Mouse (Mus musculus) neural tube, embryonic 12.5 days (tissue): ENCODE data around the gene Rims1. TPM values are rescaled to one million over a fixed set of nuclear protein-coding genes. Genes with fewer than 3 reads are reported as not detected.

Experiments
- ATAC-seq: fragments of 200-750 bp; cut with Nextera tagmentation; 2 replicates; pipeline ENCODE4 v1.8.0; 2017; ENCODE audit warnings: low read depth, mild to moderate bottlenecking, moderate TSS enrichment, moderate library complexity; ENCODE audit not compliant: low FRiP score
- H3K27ac ChIP-seq: fragments of 300-500 bp; sonication (generic); 2 replicates; pipeline ENCODE4 v1.5.1; 2016
- H3K27me3 ChIP-seq: fragments of 300-500 bp; sonication (generic); replicated peaks from 2 replicates; pipeline ENCODE4 v1.6.1; 2016; ENCODE audit warnings: mild to moderate bottlenecking
- H3K36me3 ChIP-seq: fragments of 300-500 bp; sonication (generic); 2 replicates; pipeline ENCODE4 v1.6.1; 2016; ENCODE audit warnings: mild to moderate bottlenecking
- H3K4me1 ChIP-seq: fragments of 300-500 bp; sonication (generic); 2 replicates; pipeline ENCODE4 v1.6.1; 2016
- H3K4me2 ChIP-seq: fragments of 300-500 bp; sonication (generic); replicated peaks from 2 replicates; pipeline ENCODE4 v1.6.1; 2016; ENCODE audit warnings: mild to moderate bottlenecking
- H3K4me3 ChIP-seq: fragments of 300-500 bp; sonication (generic); 2 replicates; pipeline ENCODE4 v1.5.1; 2016
- H3K9ac ChIP-seq: fragments of 300-500 bp; sonication (generic); 2 replicates; pipeline ENCODE4 v1.6.1; 2016; ENCODE audit warnings: mild to moderate bottlenecking
- H3K9me3 ChIP-seq: fragments of 300-500 bp; sonication (generic); 2 replicates; pipeline ENCODE4 v1.6.1; 2016; ENCODE audit warnings: mild to moderate bottlenecking
- WGBS: fragments of 180-500 bp; shearing (Covaris S2); methylation state at CpG from one replicate; pipeline ENCODE4 v1.1.7; 2016; 5-methylcytosine and 5-hydroxymethylcytosine counted together
- polyA plus RNA-seq: library from polyadenylated mRNA; unstranded; fragments of >200 nt; fragmentation: Nextera tagmentation; extraction: Ambion mirVana; gene quantifications from 2 replicates; pipeline ENCODE4 v1.2.1, GENCODE M21; 2016

The Rims1 gene
- polyA plus RNA-seq, 1 experiment from 2014 or later, result 6.9 TPM

DNA sequence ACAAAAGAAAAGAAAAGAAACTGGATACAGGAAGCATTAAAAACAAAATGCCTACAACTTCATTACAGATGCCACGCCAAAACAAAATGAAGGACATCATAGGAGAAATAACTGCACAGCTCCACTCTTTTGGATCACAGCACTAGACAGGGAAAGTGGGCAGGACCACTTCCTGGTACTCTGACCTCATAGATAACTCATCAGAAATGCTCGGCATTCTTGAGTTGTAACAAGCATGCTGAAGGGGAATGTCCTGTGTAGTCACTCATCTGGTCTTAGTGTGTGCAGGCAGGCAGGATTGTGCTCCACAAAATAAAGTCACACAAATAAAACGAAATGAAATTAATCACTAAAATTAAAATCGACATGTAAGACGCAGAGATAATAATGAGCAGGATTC, 383.7 kb downstream of the Rims1 start:
- Histone ChIP-seq H3K27ac (no peak overlapping the region), H3K4me1 (no peaks in the 10 kb centered on the region), H3K9me3 (no peaks in the 10 kb centered on the region), H3K4me2 (no peak overlapping the region), H3K27me3 (no peaks in the 10 kb centered on the region), H3K36me3 (no peaks in the 10 kb centered on the region), H3K4me3 (no peak overlapping the region), H3K9ac (no peak overlapping the region)
- WGBS, result 83% methylated on average over 5 of the region's 5 CpGs
- no peak for ATAC-seq

DNA sequence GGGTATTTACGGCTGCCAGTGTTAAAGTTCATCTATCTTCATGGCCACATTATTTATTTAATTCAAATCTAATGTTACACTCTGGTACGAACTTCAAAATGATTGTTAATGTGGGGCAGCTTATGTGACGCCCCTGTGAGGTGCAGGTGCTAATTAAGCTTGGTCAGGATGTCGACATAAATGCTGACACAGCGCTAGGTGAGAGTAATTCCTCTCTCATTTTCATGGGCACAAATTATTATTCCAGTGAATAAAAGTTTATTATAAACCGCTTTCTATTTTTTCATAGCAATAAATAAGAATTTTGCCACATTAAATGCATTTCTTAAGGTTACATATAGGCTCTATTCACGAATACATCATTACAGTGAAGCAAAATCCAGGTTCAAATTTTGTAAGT, 395.6 kb downstream of the Rims1 start:
- Histone ChIP-seq H3K4me3 (no peak overlapping the region), H3K27ac (no peak overlapping the region), H3K4me2 (no peak overlapping the region), H3K9me3 (no peaks in the 10 kb centered on the region), H3K9ac (no peak overlapping the region), H3K4me1 (no peaks in the 10 kb centered on the region), H3K36me3 (no peaks in the 10 kb centered on the region), H3K27me3 (no peaks in the 10 kb centered on the region)
- ATAC-seq, result no peak
- WGBS, result 86% methylated on average over 7 of the region's 7 CpGs

DNA sequence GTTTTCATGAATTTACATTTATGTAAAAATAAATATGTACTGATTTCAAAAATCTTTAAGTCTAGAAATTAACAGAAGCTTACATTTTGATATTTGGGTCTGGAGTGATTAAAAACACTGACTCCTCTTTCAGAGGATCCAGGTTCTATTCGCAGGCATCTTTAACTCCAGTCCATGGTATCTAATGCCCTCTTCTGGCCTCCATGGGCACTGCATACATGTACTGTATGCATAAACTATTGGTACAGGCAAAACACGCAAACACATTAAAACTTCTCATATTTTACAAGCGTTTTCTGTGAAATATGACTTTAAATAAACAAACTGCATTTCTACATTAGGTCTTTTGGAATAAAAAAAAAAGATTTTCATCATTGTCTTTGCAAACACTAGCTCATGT, 419.4 kb downstream of the Rims1 start:
- Histone ChIP-seq H3K36me3 (no peaks in the 10 kb centered on the region), H3K27me3 (no peaks in the 10 kb centered on the region), H3K27ac (no peak overlapping the region), H3K9ac (no peak overlapping the region), H3K4me2 (no peak overlapping the region), H3K9me3 (no peaks in the 10 kb centered on the region), H3K4me3 (no peak overlapping the region), H3K4me1 (no peaks in the 10 kb centered on the region)
- ATAC-seq, result no peak
- WGBS, result 73% methylated on average over 3 of the region's 3 CpGs

- Histone ChIP-seq H3K4me2 (no peak overlapping the region), H3K27ac (no peak overlapping the region), H3K27me3 (no peaks in the 10 kb centered on the region), H3K36me3 (no peaks in the 10 kb centered on the region), H3K9me3 (no peaks in the 10 kb centered on the region), H3K4me3 (no peak overlapping the region), H3K4me1 (no peaks in the 10 kb centered on the region), H3K9ac (no peak overlapping the region)
- no peak for ATAC-seq
- WGBS, result 75% methylated on average over 5 of the region's 5 CpGs
These were observed 428.1 kb downstream of the Rims1 start for GRCm38 (mm10) chr1:22377652-22378051.

- no peak overlapping the region for H3K4me3 ChIP-seq
- H3K27me3 ChIP-seq, result no peaks in the 10 kb centered on the region
- no peak overlapping the region for H3K4me2 ChIP-seq
- WGBS, result 35% methylated on average over 6 of the region's 6 CpGs
- no peaks in the 10 kb centered on the region for H3K4me1 ChIP-seq
- H3K36me3 ChIP-seq, result no peaks in the 10 kb centered on the region
- H3K9ac ChIP-seq, result no peak overlapping the region
- ATAC-seq, result no peak
- H3K27ac ChIP-seq, result no peak overlapping the region
- H3K9me3 ChIP-seq, result no peaks in the 10 kb centered on the region
These were observed 428.7 kb downstream of the Rims1 start for GRCm38 (mm10) chr1:22377062-22377461.

DNA sequence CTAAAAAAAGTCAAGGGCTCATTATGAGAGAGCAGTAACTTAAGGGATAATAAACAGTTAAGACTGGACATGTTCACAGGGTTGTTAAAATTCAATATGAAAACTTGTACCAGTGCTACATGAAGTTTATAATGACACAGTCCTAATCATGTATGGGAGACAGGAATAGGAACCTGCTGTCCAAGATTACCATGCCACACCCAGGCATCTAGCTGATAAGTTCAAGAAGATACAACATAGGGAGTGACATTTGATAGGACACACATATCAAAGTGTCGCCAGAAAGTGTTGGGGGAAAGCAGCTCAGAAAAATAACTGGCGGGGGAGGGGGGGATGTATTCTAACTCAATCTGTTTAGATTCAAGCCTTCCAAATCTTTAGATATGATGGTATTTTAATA, 449.6 kb downstream of the Rims1 start:
- no peak overlapping the region for H3K4me3 ChIP-seq
- H3K4me1 ChIP-seq, result no peaks in the 10 kb centered on the region
- no peak overlapping the region for H3K27ac ChIP-seq
- no peaks in the 10 kb centered on the region for H3K9me3 ChIP-seq
- H3K36me3 ChIP-seq, result no peaks in the 10 kb centered on the region
- H3K9ac ChIP-seq, result no peak overlapping the region
- no peak overlapping the region for H3K4me2 ChIP-seq
- H3K27me3 ChIP-seq, result no peaks in the 10 kb centered on the region
- no peak for ATAC-seq
- WGBS, result 86% methylated on average over 2 of the region's 2 CpGs

- no peaks in the 10 kb centered on the region for H3K36me3 ChIP-seq
- ATAC-seq, result no peak
- no peaks in the 10 kb centered on the region for H3K27me3 ChIP-seq
- H3K9me3 ChIP-seq, result no peaks in the 10 kb centered on the region
- 79% methylated on average over 4 of the region's 4 CpGs for WGBS
- no peak overlapping the region for H3K27ac ChIP-seq
- no peaks in the 10 kb centered on the region for H3K4me1 ChIP-seq
- no peak overlapping the region for H3K4me3 ChIP-seq
- no peak overlapping the region for H3K4me2 ChIP-seq
- no peak overlapping the region for H3K9ac ChIP-seq
These were observed 452.1 kb downstream of the Rims1 start for GRCm38 (mm10) chr1:22353687-22354086.

- Histone ChIP-seq H3K27ac (no peak overlapping the region), H3K4me2 (no peak overlapping the region), H3K9ac (no peak overlapping the region), H3K9me3 (no peaks in the 10 kb centered on the region), H3K36me3 (no peaks in the 10 kb centered on the region), H3K27me3 (no peaks in the 10 kb centered on the region), H3K4me1 (no peaks in the 10 kb centered on the region), H3K4me3 (no peak overlapping the region)
- no peak for ATAC-seq
- WGBS, result 75% methylated on average over 9 of the region's 9 CpGs
These were observed 466.9 kb downstream of the Rims1 start for GRCm38 (mm10) chr1:22338914-22339313.

DNA sequence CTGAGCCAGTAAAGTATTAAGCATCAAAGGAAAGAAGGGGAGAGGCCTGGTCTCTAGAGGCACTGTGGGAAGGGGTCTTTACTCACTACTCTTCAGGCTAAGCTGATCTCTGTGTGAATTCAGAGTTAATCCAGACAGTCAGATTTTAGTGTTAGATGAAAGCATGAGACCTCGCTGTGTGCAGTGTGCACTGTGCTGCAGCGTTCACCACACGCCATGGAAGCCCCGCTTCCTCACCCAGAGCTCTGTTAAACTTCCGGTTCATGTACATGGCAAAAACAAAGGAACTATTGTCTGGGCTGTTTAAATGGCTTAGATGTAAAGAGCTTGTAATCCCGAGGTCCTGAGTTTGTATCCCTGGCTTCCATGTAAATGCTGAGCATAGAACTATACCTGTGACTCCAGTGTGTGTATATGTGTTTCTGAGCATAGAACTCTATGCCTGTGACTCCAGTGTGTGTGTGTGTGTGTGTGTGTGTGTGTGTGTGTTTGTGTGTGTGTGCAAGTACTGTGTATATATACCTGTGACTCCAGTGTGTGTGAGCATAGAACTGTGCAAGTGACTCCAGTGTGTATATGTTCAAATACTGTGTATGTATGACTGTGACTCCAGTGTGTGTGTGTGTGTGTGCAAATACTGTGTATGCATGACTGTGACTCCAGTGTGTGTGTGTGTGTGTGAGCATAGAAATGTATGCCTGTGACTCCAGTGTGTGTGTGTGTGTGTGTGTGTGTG, 484.7 kb downstream of the Rims1 start:
- Histone ChIP-seq H3K4me3 (no peak overlapping the region), H3K9me3 (no peaks in the 10 kb centered on the region), H3K4me2 (no peak overlapping the region), H3K27ac (no peak overlapping the region), H3K4me1 (no peaks in the 10 kb centered on the region), H3K36me3 (no peaks in the 10 kb centered on the region), H3K27me3 (no peaks in the 10 kb centered on the region), H3K9ac (no peak overlapping the region)
- peak; percentile 44; the same call in 1 of the 2 replicates for ATAC-seq
- WGBS, result 50% methylated on average over 6 of the region's 6 CpGs

DNA sequence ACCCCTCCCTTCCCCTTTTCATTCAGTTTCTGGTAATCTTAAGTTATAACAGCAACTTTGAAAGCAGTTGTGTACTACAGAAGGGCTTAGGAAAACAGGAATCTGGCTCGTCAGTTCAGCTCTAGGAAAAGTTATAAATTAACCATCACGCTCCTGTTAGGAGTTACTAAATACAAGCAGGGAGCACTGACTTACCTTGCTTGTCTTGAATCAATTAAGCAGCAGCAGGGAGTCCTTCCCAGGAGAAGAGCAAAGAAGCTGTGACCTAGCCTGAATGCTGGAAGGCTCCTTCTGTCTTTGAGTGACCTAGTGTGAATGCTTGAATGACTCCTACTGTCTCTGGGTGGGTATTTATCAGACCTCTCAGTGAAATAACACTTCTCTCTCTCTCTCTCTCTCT, 490.3 kb downstream of the Rims1 start:
- H3K9ac ChIP-seq, result no peak overlapping the region
- H3K36me3 ChIP-seq, result no peaks in the 10 kb centered on the region
- H3K4me2 ChIP-seq, result no peak overlapping the region
- H3K9me3 ChIP-seq, result no peaks in the 10 kb centered on the region
- H3K4me3 ChIP-seq, result no peak overlapping the region
- WGBS, result 19% methylated on average over 2 of the region's 2 CpGs
- no peak for ATAC-seq
- no peaks in the 10 kb centered on the region for H3K4me1 ChIP-seq
- no peak overlapping the region for H3K27ac ChIP-seq
- H3K27me3 ChIP-seq, result no peaks in the 10 kb centered on the region

DNA sequence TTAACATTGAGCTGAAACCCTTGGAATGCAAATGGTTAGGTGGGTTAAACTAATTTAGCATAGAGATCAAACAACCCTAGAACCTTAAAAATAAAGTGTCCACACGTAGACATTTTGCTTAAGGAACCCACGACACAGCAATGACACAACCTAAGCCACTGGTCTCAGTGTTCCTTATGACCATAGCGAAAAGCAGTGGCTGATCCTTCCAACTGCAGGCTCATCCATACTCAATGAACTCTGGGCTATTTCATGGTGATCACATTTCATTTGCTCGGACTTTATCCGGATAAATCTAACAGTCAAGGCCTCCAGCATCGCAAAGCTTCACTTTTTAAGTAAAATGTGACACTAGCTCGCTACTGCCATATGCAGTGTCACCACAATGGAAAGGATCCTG, 494.3 kb downstream of the Rims1 start:
- Histone ChIP-seq H3K4me3 (no peak overlapping the region), H3K4me1 (no peaks in the 10 kb centered on the region), H3K36me3 (no peaks in the 10 kb centered on the region), H3K9ac (no peak overlapping the region), H3K27ac (no peak overlapping the region), H3K9me3 (no peaks in the 10 kb centered on the region), H3K27me3 (no peaks in the 10 kb centered on the region), H3K4me2 (no peak overlapping the region)
- WGBS, result 73% methylated on average over 7 of the region's 7 CpGs
- no peak for ATAC-seq

DNA sequence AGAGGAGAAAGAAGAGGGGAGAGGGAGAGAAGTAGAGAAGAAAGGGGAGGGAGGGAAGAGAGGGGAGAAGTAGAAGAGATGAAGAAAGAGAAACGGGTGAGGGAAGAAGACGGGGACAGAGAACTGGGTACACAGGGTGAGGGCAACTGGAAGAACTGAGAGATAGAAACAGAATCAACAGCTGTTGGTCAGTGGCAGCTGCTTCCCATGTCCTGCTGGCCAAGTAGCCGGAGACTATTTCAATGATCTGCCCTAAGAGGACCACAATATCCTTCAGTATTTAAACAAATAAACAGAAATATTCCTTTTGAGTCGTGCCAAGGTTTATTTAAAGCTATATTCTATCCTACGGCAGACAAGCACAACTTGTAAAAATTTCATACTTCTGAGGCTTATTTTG, 499.3 kb downstream of the Rims1 start:
- 81% methylated on average over 5 of the region's 5 CpGs for WGBS
- H3K9ac ChIP-seq, result no peak overlapping the region
- no peak for ATAC-seq
- H3K27ac ChIP-seq, result no peak overlapping the region
- H3K9me3 ChIP-seq, result no peaks in the 10 kb centered on the region
- no peak overlapping the region for H3K4me2 ChIP-seq
- H3K36me3 ChIP-seq, result no peaks in the 10 kb centered on the region
- no peak overlapping the region for H3K4me3 ChIP-seq
- no peaks in the 10 kb centered on the region for H3K27me3 ChIP-seq
- no peaks in the 10 kb centered on the region for H3K4me1 ChIP-seq

DNA sequence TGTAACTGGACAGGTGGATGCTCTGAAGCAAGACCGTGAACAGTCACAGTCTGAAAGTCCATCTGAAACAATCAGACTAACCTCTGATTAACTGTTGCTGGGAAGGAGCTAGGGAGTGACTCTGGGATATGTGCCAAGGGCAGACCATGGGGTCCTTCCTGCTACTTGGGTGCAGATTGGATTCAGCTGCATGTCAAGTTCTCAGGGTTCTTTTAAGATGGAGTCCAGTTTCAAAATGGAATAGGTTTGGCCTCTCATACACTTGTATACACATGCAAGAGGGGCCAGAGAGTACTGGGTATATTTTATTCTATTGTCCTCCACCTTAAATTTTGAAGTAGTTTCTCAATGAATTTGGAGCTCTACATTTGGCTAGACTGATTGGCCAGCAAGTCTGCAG, 499.9 kb downstream of the Rims1 start:
- Histone ChIP-seq H3K4me1 (no peaks in the 10 kb centered on the region), H3K4me3 (no peak overlapping the region), H3K4me2 (no peak overlapping the region), H3K36me3 (no peaks in the 10 kb centered on the region), H3K27me3 (no peaks in the 10 kb centered on the region), H3K9me3 (no peaks in the 10 kb centered on the region), H3K9ac (no peak overlapping the region), H3K27ac (no peak overlapping the region)
- ATAC-seq, result no peak
- WGBS, result 91% methylated on average over 1 of the region's 1 CpGs
